Mouse (Mus musculus) neural tube, embryonic 11.5 days (tissue): ENCODE data around the gene Pgpep1l. TPM values are rescaled to one million over a fixed set of nuclear protein-coding genes. Genes with fewer than 3 reads are reported as not detected.

ENCODE experiments used
- ATAC-seq: fragments of 200-750 bp; cut with Nextera tagmentation; 2 replicates; pipeline ENCODE4 v1.8.0; 2017; ENCODE audit warnings: moderate number of reproducible peaks, mild to moderate bottlenecking, moderate TSS enrichment, moderate library complexity; ENCODE audit not compliant: insufficient read depth, low FRiP score, low TSS enrichment
- DNase-seq: peaks from one replicate; pipeline ENCODE4 v3.0.0-alpha.2; 2015; ENCODE audit warnings: low spot score
- H3K27ac ChIP-seq: fragments of 300-500 bp; sonication (generic); 2 replicates; pipeline ENCODE4 v1.5.1; 2014; ENCODE audit warnings: low read depth, mild to moderate bottlenecking, low read length
- H3K27me3 ChIP-seq: fragments of 300-500 bp; sonication (generic); 2 replicates; pipeline ENCODE4 v1.6.1; 2014; ENCODE audit warnings: mild to moderate bottlenecking, low read length, mixed read lengths; ENCODE audit not compliant: control insufficient read depth, insufficient read depth
- H3K36me3 ChIP-seq: fragments of 300-500 bp; sonication (generic); 2 replicates; pipeline ENCODE4 v1.6.1; 2014; ENCODE audit warnings: mild to moderate bottlenecking, low read length, moderate library complexity, mixed read lengths; ENCODE audit not compliant: control insufficient read depth, insufficient read depth
- H3K4me1 ChIP-seq: fragments of 300-500 bp; sonication (generic); 2 replicates; pipeline ENCODE4 v1.6.1; 2014; ENCODE audit warnings: low read length, mixed read lengths; ENCODE audit not compliant: control insufficient read depth, insufficient read depth
- H3K4me2 ChIP-seq: fragments of 300-500 bp; sonication (generic); 2 replicates; pipeline ENCODE4 v1.6.1; 2014; ENCODE audit warnings: low read depth, mild to moderate bottlenecking, moderate library complexity
- H3K4me3 ChIP-seq: fragments of 300-500 bp; sonication (generic); 2 replicates; pipeline ENCODE4 v1.5.1; 2014; ENCODE audit warnings: low read depth, low read length
- H3K9ac ChIP-seq: fragments of 300-500 bp; sonication (generic); 2 replicates; pipeline ENCODE4 v1.6.1; 2014; ENCODE audit warnings: mild to moderate bottlenecking, low read length
- H3K9me3 ChIP-seq: fragments of 300-500 bp; sonication (generic); 2 replicates; pipeline ENCODE4 v1.6.1; 2016; ENCODE audit warnings: low read length; ENCODE audit not compliant: control insufficient read depth
- WGBS: fragments of 180-500 bp; shearing (Covaris S2); extraction: QIAGEN DNeasy Blood & Tissue Kit; methylation state at CpG from one replicate; pipeline ENCODE4 v1.1.7; 2014; 5-methylcytosine and 5-hydroxymethylcytosine counted together
- polyA plus RNA-seq: library from polyadenylated mRNA; unstranded; fragments of >200 nt; fragmentation: Nextera tagmentation; extraction: Ambion mirVana; gene quantifications from 2 replicates; pipeline ENCODE4 v1.2.1, GENCODE M21; 2014

Pgpep1l gene
- polyA plus RNA-seq, 1 experiment from 2014 or later, result not detected

DNA sequence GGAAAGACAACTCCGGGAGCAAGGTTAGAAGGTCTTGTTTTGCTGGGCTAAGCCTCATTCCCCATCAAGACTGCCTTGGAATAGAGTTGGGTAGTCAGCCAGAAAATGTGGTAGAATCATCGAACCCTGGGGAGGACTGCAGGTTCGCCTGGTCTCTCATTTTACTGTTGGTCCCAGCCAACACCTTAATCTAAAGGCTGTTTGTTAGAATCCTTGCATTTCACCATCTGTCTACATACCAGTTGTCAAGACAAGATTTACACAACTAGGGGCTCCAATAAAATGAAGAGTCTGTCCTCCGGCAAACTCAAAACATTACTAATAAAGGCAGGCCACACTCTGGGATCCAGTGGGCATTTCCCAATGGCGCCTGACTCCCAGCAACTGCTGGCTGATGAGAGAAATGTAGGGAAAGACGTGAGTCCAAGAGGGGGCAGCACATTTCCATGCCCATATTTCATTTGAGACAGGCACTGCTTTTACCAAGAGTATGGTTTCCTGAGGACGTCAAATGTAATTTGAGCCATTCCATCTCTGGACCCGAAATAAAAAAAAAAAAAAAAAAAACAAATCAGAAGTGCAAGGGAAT lies 1.3 kb downstream of the Pgpep1l start:
- Histone ChIP-seq H3K9ac (no peak overlapping the region), H3K27me3 (0 out of 2 replicates have a peak, but pooled peaks cover 2% of the 10 kb centered on the region), H3K27ac (no peak overlapping the region), H3K4me1 (peaks cover 7% of the 10 kb centered on the region; the same call in 1 of the 2 replicates), H3K4me3 (no peak overlapping the region), H3K36me3 (no peaks in the 10 kb centered on the region), H3K9me3 (no peaks in the 10 kb centered on the region), H3K4me2 (no peak overlapping the region)
- DNase-seq, result no peak
- no peak for ATAC-seq
- WGBS, result 34% methylated on average over 8 of the region's 8 CpGs

DNA sequence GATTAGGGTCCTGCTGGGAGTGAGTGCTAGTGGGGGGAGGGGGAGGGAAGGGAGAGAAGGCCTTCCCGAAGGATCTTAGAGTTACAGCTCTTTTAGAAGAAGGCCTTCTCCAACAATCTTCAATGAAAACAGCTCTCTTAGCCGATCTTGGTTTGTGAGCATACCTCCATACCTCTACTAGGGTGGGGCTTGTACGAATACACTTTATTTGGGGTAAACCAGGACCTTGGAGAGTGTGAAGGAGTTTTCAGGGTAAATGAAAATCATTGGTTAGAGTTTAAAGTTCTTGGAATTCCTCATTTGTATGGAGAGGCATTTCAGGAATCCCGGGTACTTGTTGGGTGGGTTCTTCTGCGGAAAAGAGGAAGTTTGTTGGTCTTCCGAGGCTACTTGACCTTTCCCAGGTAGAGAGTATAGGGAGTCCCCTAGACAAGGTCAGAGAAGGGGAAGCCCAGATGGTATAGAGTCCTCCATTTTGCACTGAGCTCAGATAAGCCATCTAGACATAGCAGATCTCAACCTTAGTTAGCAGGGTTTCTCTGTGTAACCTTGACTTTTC lies 4.4 kb downstream of the Pgpep1l start:
- no peaks in the 10 kb centered on the region for H3K9me3 ChIP-seq
- 0 out of 2 replicates have a peak, but pooled peaks cover under 1% of the 10 kb centered on the region for H3K27me3 ChIP-seq
- no peak overlapping the region for H3K4me3 ChIP-seq
- DNase-seq (no peak), ATAC-seq (no peak)
- H3K36me3 ChIP-seq, result no peaks in the 10 kb centered on the region
- H3K4me1 ChIP-seq, result peaks cover 6% of the 10 kb centered on the region; the same call in 1 of the 2 replicates
- no peak overlapping the region for H3K9ac ChIP-seq
- H3K27ac ChIP-seq, result no peak overlapping the region
- H3K4me2 ChIP-seq, result no peak overlapping the region
- WGBS, result 79% methylated on average over 6 of the region's 6 CpGs

DNA sequence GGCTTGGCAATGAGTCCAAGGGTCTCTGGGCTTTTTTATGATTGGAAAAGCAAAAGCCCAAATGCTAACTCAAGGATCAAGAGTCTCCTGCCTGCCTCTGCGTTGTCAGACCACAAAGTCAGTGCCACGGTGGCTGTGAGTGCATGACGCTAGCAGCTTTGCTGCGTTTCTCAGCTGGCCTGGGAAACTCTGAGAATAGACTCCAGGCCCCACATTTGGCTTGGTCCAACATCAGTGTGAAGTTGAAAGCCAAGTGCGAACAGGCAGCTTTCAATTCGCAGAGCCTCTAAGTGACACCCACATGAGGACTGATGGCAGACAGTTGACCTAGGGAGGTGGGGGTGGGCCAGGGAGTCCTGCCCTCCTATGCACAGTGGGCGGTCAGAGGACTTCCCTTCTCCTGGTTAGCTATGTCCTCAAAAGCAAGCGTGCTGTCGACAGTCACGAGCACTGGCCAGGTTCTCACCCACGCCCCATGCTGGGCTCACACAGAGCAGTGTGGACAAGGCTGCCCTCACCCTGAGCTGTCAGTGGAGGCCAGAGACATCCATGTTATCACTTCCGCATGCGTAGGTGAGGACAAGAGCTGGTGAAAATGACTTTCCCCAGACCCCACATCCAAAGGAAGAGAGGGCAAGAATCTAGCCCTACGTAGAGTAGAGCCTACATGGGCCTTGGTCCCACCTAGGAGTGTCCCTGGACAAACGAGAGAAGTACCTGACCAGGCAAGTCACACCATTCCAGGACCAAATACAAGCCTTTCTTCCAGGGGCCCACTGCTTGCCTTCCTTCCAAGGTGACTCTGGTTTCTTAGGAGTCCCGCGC lies 5.5 kb downstream of the Pgpep1l start:
- 83% methylated on average over 17 of the region's 17 CpGs for WGBS
- Histone ChIP-seq H3K4me2 (no peak overlapping the region), H3K27me3 (no peaks in the 10 kb centered on the region), H3K36me3 (no peaks in the 10 kb centered on the region), H3K4me3 (no peak overlapping the region), H3K4me1 (no peaks in the 10 kb centered on the region), H3K27ac (no peak overlapping the region), H3K9ac (no peak overlapping the region), H3K9me3 (no peaks in the 10 kb centered on the region)
- no peak for DNase-seq
- no peak for ATAC-seq

DNA sequence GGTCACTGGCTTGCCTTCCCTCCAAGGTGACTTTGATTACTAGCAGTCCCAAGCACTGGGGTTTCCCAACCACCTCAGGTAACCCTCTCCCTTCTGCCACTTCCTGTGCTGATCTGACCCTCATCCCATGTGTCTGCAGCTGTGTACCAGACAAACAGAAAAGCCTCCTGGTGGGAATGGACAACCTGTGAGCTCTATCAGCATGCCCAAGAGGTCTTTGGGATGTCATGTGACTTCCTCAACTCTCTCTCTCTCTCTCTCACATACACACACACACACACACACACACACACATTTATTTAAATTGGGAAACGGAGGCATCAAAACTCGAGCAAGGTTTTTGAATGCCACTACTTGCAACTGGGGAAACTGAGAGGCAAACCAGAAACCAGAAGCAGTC lies 6.3 kb downstream of the Pgpep1l start:
- Histone ChIP-seq H3K36me3 (no peaks in the 10 kb centered on the region), H3K27me3 (no peaks in the 10 kb centered on the region), H3K4me2 (no peak overlapping the region), H3K9ac (no peak overlapping the region), H3K4me1 (no peaks in the 10 kb centered on the region), H3K4me3 (no peak overlapping the region), H3K9me3 (no peaks in the 10 kb centered on the region), H3K27ac (no peak overlapping the region)
- DNase-seq (no peak), ATAC-seq (no peak)
- 72% methylated on average over 2 of the region's 2 CpGs for WGBS

DNA sequence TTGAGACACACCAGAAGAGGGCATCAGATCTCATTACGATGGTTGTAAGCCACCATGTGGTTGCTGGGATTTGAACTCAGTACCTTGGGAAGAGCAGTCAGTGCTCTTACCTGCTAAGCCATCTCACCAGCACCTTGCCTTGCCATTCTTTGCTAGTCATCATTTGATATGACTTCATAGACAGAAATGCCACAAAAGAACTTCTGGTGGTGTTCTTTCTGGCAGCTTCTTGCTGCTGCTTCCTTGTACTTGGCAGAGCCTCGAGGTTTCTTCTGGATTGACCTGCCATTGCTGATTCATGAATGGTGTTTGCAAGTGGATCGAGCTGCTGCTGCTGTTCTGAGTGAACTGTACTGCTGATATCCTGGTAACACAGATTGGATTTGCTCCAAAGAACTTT lies 13.1 kb downstream of the Pgpep1l start:
- Histone ChIP-seq H3K4me3 (no peak overlapping the region), H3K27ac (no peak overlapping the region), H3K4me2 (no peak overlapping the region), H3K36me3 (no peaks in the 10 kb centered on the region), H3K9me3 (no peaks in the 10 kb centered on the region), H3K27me3 (no peaks in the 10 kb centered on the region), H3K4me1 (no peaks in the 10 kb centered on the region), H3K9ac (no peak overlapping the region)
- ATAC-seq (no peak), DNase-seq (no peak)
- WGBS, result 91% methylated on average over 3 of the region's 3 CpGs

DNA sequence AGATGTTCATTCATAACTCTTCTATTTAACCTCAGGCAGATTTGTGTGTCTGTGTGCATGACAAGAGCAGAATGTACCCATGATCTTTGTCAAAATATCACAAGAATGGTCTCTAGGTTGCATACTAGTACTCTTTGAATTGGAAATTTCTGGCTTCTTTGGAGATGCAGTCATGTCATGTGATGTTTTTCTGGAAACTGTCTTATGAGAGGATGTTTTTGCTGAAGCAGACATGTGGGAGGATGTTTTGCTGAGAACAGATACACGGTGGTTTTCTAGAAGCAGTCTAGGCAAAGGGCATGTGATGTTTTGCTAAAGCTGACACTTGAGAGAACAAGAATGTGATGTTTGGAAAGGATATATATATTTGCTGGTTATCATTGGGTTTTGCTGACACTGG lies 13.6 kb downstream of the Pgpep1l start:
- no peak overlapping the region for H3K4me2 ChIP-seq
- no peak overlapping the region for H3K4me3 ChIP-seq
- no peak for ATAC-seq
- no peak overlapping the region for H3K27ac ChIP-seq
- H3K27me3 ChIP-seq, result no peaks in the 10 kb centered on the region
- no peaks in the 10 kb centered on the region for H3K9me3 ChIP-seq
- no peaks in the 10 kb centered on the region for H3K4me1 ChIP-seq
- DNase-seq, result no peak
- WGBS, result 94% methylated on average over 1 of the region's 1 CpGs
- no peak overlapping the region for H3K9ac ChIP-seq
- no peaks in the 10 kb centered on the region for H3K36me3 ChIP-seq

DNA sequence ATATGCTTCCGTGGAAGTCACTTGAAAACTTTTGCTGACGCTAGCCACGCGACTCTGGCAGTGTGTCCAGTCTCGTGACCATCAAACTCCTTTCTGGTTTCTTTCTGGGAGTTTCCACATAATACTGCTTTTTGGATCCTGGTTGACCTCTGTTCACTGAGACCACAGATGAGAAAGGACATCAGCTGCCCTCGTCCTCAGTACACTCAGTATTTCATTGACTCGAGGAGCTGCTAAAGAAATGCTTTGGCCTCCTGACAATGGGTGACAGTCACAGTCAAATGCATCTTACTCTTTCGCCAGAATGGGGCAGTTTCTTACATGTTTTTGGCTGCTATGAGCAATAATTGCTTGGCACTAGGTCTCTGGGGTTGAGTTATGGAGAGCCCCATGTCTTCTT lies 17.8 kb downstream of the Pgpep1l start:
- 70% methylated on average over 8 of the region's 8 CpGs for WGBS
- DNase-seq, result no peak
- H3K27ac ChIP-seq, result no peak overlapping the region

DNA sequence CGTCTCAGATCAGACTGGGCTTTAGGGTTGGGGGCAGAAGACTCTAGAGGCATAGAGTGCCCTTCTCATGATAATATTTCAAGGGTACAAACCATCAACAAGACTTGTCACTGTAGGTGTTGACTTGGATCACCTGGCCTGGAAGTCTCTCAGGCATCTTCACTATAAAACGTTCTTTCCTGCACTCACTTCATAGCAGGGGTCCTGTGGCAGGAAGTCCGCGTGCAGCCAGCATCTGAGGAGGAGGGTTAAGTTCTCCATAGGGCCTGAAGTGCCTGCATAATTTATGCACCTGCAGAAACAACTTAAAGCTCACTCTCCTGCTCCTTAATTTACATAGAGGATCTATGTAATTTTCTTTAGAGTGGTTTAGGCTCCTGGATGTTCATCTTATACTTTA lies 18.4 kb downstream of the Pgpep1l start:
- H3K27ac ChIP-seq, result no peak overlapping the region
- DNase-seq (no peak), ATAC-seq (no peak)
- H3K4me2 ChIP-seq, result no peak overlapping the region
- WGBS, result 39% methylated on average over 4 of the region's 4 CpGs
- no peaks in the 10 kb centered on the region for H3K36me3 ChIP-seq
- H3K4me3 ChIP-seq, result no peak overlapping the region
- no peaks in the 10 kb centered on the region for H3K27me3 ChIP-seq
- H3K9ac ChIP-seq, result no peak overlapping the region
- H3K4me1 ChIP-seq, result no peaks in the 10 kb centered on the region
- H3K9me3 ChIP-seq, result no peaks in the 10 kb centered on the region

More for the DNA sequence above, 17.8 kb downstream of the Pgpep1l start:
- no peak overlapping the region for H3K4me2 ChIP-seq
- no peak overlapping the region for H3K9ac ChIP-seq
- no peaks in the 10 kb centered on the region for H3K9me3 ChIP-seq
- H3K4me1 ChIP-seq, result no peaks in the 10 kb centered on the region
- no peaks in the 10 kb centered on the region for H3K36me3 ChIP-seq
- H3K4me3 ChIP-seq, result no peak overlapping the region
- H3K27me3 ChIP-seq, result no peaks in the 10 kb centered on the region
- no peak for ATAC-seq

DNA sequence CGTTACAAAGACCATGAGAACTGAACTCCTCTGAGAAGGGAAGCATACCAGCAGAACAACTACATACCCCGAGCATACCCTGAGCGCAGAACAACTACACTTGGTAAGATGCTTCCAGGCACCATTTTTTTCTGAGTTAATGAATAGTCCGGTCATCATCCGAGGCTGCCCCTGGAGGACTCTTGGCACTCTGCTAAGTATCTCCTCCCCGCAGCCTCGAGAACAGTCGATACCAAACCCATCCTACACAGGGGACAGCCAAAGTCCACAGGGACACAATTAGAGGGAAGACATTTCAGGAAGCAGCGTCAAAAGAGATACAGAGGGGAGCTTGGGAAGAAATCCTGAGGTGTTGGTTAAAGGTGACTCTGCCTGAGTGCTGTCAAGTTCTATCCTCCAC lies 22.8 kb downstream of the Pgpep1l start:
- Histone ChIP-seq H3K4me1 (no peaks in the 10 kb centered on the region), H3K9ac (no peak overlapping the region), H3K4me2 (no peak overlapping the region), H3K27ac (no peak overlapping the region), H3K27me3 (no peaks in the 10 kb centered on the region), H3K9me3 (no peaks in the 10 kb centered on the region), H3K4me3 (no peak overlapping the region), H3K36me3 (no peaks in the 10 kb centered on the region)
- 88% methylated on average over 9 of the region's 9 CpGs for WGBS
- ATAC-seq, result no peak
- no peak for DNase-seq
